Comparison of ENCODE assay signal across 30 mouse cellular contexts in genomic region chr3:143188931-143189330, GRCm38 (mm10).
A peak's percentile ranks its signal among the peaks of the same experiment; 100 is the strongest.
DNase-seq lines count a peak whose midpoint lies in the region; ATAC-seq and TF ChIP-seq lines count a peak whose summit lies in the region.
"Had no signal": no experiment of that assay in that cellular context is flagged by ENCODE, and none has a peak within 500 bp of the region (broad histone marks: within the 10 kb centered on the region; RNA-seq: fewer than 3 reads in every experiment).

No protein-coding gene starts in this region.

- H3K9me3 ChIP-seq in forebrain, postnatal 0 days (ENCODE audit: low read length) = no peaks in the 10 kb centered on the region
- H3K9me3 ChIP-seq in forebrain, embryonic 11.5 days (ENCODE audit: control insufficient read depth, low read length) = no peaks in the 10 kb centered on the region
- H3K9me3 ChIP-seq: embryonic facial prominence, embryonic 12.5 days; forebrain, embryonic 10.5 days; hindbrain, embryonic 12.5 days; intestine, embryonic 15.5 days; limb, embryonic 13.5 days; liver, embryonic 12.5 days; megakaryocyte, embryonic 14.5 days had no signal

- TF ChIP-seq POLR2A in brain, embryonic 14.5 days (IDR thresholded peaks at IDR 0.05; ENCODE audit: borderline replicate concordance, extremely low read depth, insufficient read depth, insufficient read length, poor library complexity, severe bottlenecking) = no peak

- no peak for ATAC-seq in forebrain, postnatal 0 days
- ATAC-seq in forebrain, embryonic 11.5 days (replicated peaks; ENCODE audit: low FRiP score) = no peak
- ATAC-seq: hindbrain, postnatal 0 days; intestine, embryonic 15.5 days; liver, embryonic 12.5 days; liver, postnatal 0 days; Patski had no signal

- no peak overlapping the region for H3K4me3 ChIP-seq in forebrain, postnatal 0 days (ENCODE audit: low read depth, low read length)
- H3K4me3 ChIP-seq in forebrain, embryonic 11.5 days (ENCODE audit: low read depth, low read length) = no peak overlapping the region
- H3K4me3 ChIP-seq: embryonic facial prominence, embryonic 12.5 days; forebrain, embryonic 10.5 days; gastrocnemius, adult 2 months; hindbrain, embryonic 12.5 days; intestine, embryonic 15.5 days; limb, embryonic 13.5 days; liver, embryonic 12.5 days; megakaryocyte, embryonic 14.5 days had no signal

- H3K9ac ChIP-seq in forebrain, postnatal 0 days = no peak overlapping the region
- no peak overlapping the region for H3K9ac ChIP-seq in forebrain, embryonic 11.5 days (ENCODE audit: low read length)
- H3K9ac ChIP-seq: embryonic facial prominence, embryonic 12.5 days; hindbrain, embryonic 12.5 days; intestine, embryonic 15.5 days; limb, embryonic 13.5 days; liver, embryonic 12.5 days; liver, postnatal 0 days had no signal

- peak; percentile 3 for DNase-seq in forebrain, postnatal 0 days
- DNase-seq in forebrain, embryonic 11.5 days (ENCODE audit: low spot score) = no peak
- DNase-seq in brain, embryonic 14.5 days (ENCODE audit: low read depth) = peak; percentile 54
- DNase-seq in embryo, embryonic 11.5 days (ENCODE audit: low read depth, low spot score) = peak; percentile 4
- DNase-seq in forelimb bud, embryonic 11.5 days (ENCODE audit: low read depth, low spot score) = peak; percentile 17
- no peak for DNase-seq in spleen, adult 18-20 months
- DNase-seq in right cerebral cortex, postnatal 10 days (ENCODE audit: low spot score in 2 of 2) = no peak
- DNase-seq: adrenal gland, postnatal 36 days; cerebellum, adult 8-10 months; cerebellum, postnatal 25 days; gastrocnemius, adult 2 months; gastrocnemius, postnatal 36 days; heart, adult 18-20 months; heart, postnatal 36 days; kidney, adult 8-10 months; kidney, postnatal 10 days; liver, postnatal 0 days; lung, postnatal 4 days; midbrain, embryonic 14.5 days had no signal

- H3K36me3 ChIP-seq in forebrain, postnatal 0 days (ENCODE audit: insufficient read depth) = no peaks in the 10 kb centered on the region
- no peaks in the 10 kb centered on the region for H3K36me3 ChIP-seq in forebrain, embryonic 11.5 days (ENCODE audit: control insufficient read depth, insufficient read depth, low read length)
- H3K36me3 ChIP-seq: embryonic facial prominence, embryonic 12.5 days; forebrain, embryonic 10.5 days; hindbrain, embryonic 12.5 days; intestine, embryonic 15.5 days; limb, embryonic 13.5 days; liver, embryonic 12.5 days had no signal

- H3K27ac ChIP-seq in forebrain, postnatal 0 days (ENCODE audit: low read depth, low read length) = no peak overlapping the region
- no peak overlapping the region for H3K27ac ChIP-seq in forebrain, embryonic 11.5 days (ENCODE audit: low read depth, low read length)
- H3K27ac ChIP-seq: embryonic facial prominence, embryonic 12.5 days; forebrain, embryonic 10.5 days; gastrocnemius, adult 2 months; hindbrain, embryonic 12.5 days; hindbrain, postnatal 0 days; intestine, embryonic 15.5 days; limb, embryonic 13.5 days; liver, embryonic 12.5 days; stomach, postnatal 0 days had no signal

- WGBS in forebrain, postnatal 0 days = 16% methylated on average over 7 of the region's 7 CpGs
- 53% methylated on average over 7 of the region's 7 CpGs for WGBS in forebrain, embryonic 11.5 days

- H3K4me1 ChIP-seq in forebrain, postnatal 0 days (ENCODE audit: insufficient read depth) = no peaks in the 10 kb centered on the region
- no peaks in the 10 kb centered on the region for H3K4me1 ChIP-seq in forebrain, embryonic 11.5 days (replicated peaks; ENCODE audit: control insufficient read depth, insufficient read depth, low read length)
- H3K4me1 ChIP-seq: embryonic facial prominence, embryonic 12.5 days; forebrain, embryonic 10.5 days; hindbrain, embryonic 12.5 days; intestine, embryonic 15.5 days; limb, embryonic 13.5 days; liver, embryonic 12.5 days; megakaryocyte, embryonic 14.5 days had no signal

- no peaks in the 10 kb centered on the region for H3K27me3 ChIP-seq in forebrain, postnatal 0 days (ENCODE audit: insufficient read depth, low read length)
- no peaks in the 10 kb centered on the region for H3K27me3 ChIP-seq in forebrain, embryonic 11.5 days (ENCODE audit: control insufficient read depth, insufficient read depth, low read length)
- H3K27me3 ChIP-seq: embryonic facial prominence, embryonic 12.5 days; hindbrain, embryonic 12.5 days; intestine, embryonic 15.5 days; limb, embryonic 13.5 days; liver, embryonic 12.5 days; megakaryocyte, embryonic 14.5 days; Patski had no signal

- no peak overlapping the region for H3K4me2 ChIP-seq in forebrain, postnatal 0 days (ENCODE audit: low read depth)
- no peak overlapping the region for H3K4me2 ChIP-seq in forebrain, embryonic 11.5 days (ENCODE audit: low read depth, low read length, severe bottlenecking)
- H3K4me2 ChIP-seq: embryonic facial prominence, embryonic 12.5 days; heart, embryonic 11.5 days; hindbrain, embryonic 12.5 days; intestine, embryonic 15.5 days; limb, embryonic 13.5 days; liver, embryonic 12.5 days had no signal

- TF ChIP-seq CTCF in forebrain, postnatal 0 days (IDR thresholded peaks at IDR 0.05; ENCODE audit: low read depth) = no peak
- no peak for TF ChIP-seq CTCF in brain, embryonic 14.5 days (IDR thresholded peaks at IDR 0.05; ENCODE audit: borderline replicate concordance, extremely low read depth, insufficient read depth, insufficient read length)

Comparison
In these comparisons a context has a peak if more than half of its experiments do, and no peak if none do; other contexts are left out.
1. DNase-seq: peak in forebrain, postnatal 0 days (single experiment), brain, embryonic 14.5 days (single experiment), embryo, embryonic 11.5 days (single experiment) and forelimb bud, embryonic 11.5 days (single experiment); none in forebrain, embryonic 11.5 days (single experiment), spleen, adult 18-20 months (0 of 2) and right cerebral cortex, postnatal 10 days (0 of 2).